Mouse (Mus musculus): Measurements from ENCODE around the gene Fmr1. TPM values are rescaled to one million over a fixed set of nuclear protein-coding genes. Genes with fewer than 3 reads are reported as not detected.
"Not testable (repeated sequence)": the region's sequence is repeated elsewhere in the genome, so short reads cannot be mapped to it uniquely, and the experiment has no call there.

Gene Fmr1
- total RNA-seq (2021) = 10 to 100 TPM; 18.5 to 24.5 TPM
- long read RNA-seq, experiment 1, full-length matches to known transcripts = 12 of 30 reads
- long read RNA-seq, experiment 1, partial matches to known transcripts = 1 of 30 reads
- long read RNA-seq, experiment 1, other reads (novel, unspliced or antisense) = 17 of 30 reads
- long read RNA-seq, experiment 2, full-length matches to known transcripts = 12 of 20 reads
- long read RNA-seq, experiment 2, partial matches to known transcripts = 1 of 20 reads
- long read RNA-seq, experiment 2, other reads (novel, unspliced or antisense) = 7 of 20 reads

DNA sequence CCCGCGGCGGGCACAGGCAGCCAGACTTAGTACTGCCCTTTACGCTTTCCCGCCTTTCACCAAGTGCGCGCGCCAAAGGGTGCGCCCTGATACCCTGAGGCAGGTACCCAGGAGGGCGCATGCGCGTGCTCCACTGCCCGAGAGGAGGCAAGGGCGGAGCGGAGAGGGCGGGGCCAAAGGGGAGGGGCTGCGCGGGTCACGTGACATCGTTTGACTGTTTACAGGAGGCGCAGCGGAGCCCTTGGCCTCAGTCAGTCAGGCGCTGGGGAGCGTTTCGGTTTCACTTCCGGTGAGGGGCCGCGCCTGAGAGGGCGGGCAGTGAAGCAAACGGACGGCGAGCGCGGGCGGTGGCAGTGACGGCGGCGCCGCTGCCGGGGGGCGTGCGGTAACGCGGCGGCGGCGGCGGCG lies at the start of gene Fmr1:
Gene Fmr1 (plus strand): TSS at position 209 of the 408 bp plus-strand sequence.
- peak; percentile 97 for DNase-seq

DNA sequence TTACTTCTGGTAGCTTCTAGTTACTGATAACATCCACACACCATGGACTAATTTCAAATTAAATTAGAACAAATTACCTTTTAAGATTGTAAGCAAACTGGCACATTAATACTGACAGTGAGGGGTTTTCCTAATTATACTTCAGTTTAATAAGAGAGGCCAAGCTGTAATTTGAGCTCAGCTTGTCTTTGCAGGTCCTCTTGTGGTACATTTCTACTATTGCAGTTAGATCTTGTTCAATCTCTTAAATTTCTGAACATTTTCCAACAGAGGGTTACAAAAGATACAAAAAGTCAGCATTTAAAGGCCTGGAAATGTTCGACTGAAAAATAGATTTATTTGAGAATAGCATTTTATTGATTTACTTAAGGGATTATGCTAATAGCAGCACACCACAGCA lies 36.7 kb upstream of the Fmr1 start:
- no peak for DNase-seq

DNA sequence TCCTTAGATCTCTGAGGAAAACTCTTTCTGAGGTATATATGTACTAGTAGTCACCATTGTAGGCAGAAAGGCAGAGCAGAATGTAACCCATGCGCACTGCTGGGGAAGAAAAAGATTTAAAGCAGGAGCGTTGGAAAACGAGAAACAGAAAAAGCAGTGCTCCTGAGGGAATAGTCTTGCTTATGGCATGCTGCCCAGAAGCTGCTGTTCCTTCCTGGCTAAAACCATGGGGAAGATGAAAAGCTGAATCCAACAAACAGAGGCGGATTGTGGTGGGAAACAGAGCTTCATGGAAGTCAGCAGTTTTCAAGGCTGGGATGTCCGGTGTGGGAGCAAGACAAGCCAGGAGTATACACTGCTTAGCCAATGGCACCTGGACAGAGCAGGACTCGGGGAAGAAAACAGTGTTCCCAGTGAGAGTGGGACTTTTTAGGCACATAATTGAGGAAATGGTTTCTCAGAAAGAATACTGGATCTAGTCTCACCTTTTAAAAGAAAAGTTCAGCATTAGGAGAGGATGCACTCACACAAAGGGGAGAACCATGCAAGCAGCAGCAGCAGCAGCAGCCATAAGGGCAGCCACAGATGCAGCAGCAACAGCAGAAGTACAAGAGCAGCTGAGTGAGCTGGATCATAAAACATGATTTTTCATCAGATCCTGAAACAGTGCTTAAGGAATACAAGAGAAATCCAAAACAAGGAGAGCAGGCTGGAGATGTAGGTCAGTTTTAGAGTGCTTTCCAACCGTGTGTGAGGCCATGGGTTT lies 33.0 kb upstream of the Fmr1 start:
- DNase-seq = peak; percentile 13

DNA sequence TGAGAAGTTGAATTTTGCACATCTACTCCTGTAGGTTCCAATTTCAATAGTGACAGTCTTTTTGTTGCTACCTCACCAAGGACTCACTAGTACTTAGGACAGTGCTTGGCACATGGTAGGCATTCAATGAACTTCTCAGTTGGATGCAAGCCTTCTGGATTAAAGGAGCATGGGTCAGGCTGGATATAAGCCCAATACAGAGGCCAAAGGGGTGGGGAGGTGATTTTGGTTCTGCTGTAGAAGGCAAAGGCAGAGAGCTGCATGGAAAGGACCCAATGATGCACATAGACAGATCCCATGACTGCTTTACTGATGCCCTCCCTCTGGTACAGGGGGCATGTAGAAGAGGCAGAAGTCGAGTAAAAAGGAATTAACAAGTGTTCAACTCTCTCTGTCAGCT lies 833 bp upstream of the Fmr1 start:
- no peak for DNase-seq

DNA sequence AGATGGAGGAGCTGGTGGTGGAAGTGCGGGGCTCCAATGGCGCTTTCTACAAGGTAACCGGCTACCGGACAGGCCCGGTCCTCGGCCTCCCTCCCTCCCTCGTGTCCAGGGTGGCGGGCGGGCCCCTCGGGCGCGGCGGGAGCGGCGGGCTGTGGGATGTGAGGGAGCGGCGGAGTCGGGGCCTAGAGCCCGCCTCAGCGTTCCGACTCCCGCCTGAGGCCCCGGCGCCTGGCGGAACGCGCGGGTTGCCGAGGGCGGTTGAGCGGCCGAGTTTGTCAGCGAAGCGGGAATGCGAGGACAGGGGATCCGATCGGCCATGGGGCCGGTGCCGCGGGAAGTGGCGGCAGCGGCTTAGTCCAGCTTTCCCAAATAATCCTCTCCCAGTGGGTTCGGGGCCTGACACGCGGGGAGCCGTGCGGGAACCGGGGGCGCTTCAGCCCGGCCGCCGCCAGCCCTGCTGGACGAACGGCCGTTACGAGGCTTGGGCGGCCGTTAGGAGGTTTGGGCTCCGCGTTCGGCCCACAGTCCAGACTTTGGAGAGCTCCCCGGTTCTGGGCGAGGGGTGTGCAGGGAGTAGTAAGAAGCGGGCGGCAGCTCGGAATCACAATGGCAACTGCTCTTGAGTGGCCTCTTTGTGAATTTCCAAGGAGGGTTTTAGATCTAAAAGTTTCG lies 610 bp downstream of the Fmr1 start:
- peak; percentile 34 for DNase-seq

DNA sequence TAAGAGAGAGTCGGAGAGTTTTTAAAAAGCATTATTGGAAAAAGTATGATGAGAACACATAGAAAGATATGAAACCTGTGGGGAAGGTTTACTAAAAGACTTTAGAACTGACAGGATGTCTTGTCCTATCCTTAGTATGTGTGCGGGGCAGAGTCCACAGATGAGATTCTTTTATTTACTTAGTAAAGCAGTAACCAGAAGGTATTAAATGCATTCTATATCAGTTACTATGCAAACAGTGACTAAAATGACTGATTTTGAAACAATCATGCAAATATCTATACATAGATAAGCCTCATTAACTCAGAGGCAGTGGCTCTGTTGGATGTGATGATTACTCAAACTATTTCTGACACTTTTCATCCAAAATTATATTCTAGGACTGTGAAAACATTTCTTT lies 6.4 kb downstream of the Fmr1 start:
- no peak for DNase-seq

DNA sequence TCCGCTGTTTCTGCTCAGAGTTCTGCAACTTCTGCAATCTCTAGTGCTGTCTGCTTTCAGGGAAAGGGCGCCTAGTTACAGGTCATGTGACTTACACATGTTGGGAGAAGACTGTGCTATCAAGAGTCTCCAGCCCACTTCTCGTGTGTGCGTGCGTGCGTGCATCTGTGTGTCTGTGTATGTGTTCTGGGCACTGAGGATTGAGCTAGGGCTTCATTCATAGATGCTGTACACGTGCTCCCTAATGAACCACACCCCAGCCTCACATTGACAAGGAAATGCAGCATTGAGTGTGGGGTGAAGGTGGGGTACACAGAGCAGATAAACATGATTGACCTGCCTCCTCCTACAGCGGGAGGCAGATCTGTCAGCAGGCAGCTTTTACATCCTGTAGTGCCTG lies 13.6 kb downstream of the Fmr1 start:
- not testable (repeated sequence) for DNase-seq

DNA sequence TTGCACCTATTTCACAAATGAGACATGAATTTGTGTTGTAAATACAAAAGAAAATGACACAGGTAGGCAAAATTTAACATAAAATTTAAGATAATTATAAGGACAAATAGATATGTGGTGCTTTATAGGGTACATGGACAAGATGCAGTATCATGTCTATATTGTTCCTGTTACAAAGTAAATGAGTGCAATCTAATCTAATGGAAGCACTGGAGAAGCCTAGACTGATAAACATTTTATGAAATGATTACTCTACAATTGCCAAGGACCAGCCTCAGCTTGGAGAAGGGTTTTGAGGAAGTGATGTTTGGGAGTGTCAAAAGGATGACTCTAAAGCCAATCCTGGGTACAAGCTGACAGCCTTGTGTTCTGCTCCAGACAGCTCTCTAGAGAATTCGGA lies 58.6 kb downstream of the Fmr1 start:
- DNase-seq = no peak

DNA sequence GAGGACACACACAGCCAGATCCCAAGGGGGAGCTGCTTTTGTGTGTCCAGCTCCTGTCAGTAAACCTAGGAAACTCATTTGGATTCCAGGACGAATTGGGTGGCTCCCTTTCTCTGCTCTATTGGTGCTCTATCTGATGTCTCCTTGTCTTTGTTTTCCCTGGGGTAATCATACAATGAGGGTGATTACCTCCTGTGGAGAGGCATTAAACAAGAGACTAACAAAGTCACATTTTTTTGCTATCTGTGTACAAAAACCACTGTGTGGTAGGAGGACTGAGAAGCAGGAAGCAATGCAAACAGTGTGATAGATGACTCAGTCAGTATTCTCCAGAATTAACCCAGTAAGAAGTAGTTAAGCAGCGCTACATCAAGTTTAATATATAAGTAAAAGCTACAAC lies 61.7 kb downstream of the Fmr1 start:
- DNase-seq = no peak

DNA sequence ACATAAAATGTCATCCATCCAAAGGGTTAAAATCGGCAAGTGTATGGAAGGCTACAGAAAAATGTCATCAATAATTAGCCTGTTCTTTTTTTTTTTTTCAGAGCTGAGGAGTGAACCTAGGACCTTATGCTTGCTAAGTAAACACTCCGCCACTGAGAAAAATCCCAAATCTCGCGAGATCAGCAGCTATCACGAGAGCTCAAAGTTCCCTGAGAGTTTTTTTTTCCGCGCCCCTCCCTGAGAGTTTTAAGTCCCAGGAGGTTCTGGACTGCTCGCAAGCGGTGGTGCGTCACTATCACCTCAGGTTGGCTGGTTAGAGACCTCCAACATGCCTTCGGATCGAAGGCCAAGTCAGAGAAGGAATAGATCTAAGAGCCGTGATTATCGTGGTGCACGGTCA lies 83.3 kb downstream of the Fmr1 start, which contains the start of gene Fmr1nb:
Gene Fmr1nb (plus strand): TSS at position 234 of the 400 bp plus-strand sequence.
- no peak for DNase-seq

Other genes with a start within 250 kb of the Fmr1 start
- not detected for gene Fmr1nb, start 83.3 kb downstream of the Fmr1 start, total RNA-seq (2021)
- 1 to 10 TPM; 3.8 to 3.9 TPM for gene Gm14698, start 142.6 kb downstream of the Fmr1 start, total RNA-seq (2021)
- not detected for gene Gm6812, start 214.5 kb downstream of the Fmr1 start, total RNA-seq (2021)